Mouse (Mus musculus) liver, adult 2 months (tissue): ENCODE measurements around the gene Sh2d6.

Experiments used
- CTCF ChIP-seq: fragments of 200-500 bp; IDR thresholded peaks from 2 replicates; pipeline ENCODE4 v1.5.1; 2011; ENCODE audit warnings: low read depth, low read length, control low read depth
- POLR2A ChIP-seq: fragments of 200-500 bp; IDR thresholded peaks from 2 replicates; pipeline ENCODE4 v1.6.1; 2011; ENCODE audit warnings: low read length, control low read depth; ENCODE audit not compliant: insufficient read depth; ENCODE audit errors: extremely low read depth

DNA sequence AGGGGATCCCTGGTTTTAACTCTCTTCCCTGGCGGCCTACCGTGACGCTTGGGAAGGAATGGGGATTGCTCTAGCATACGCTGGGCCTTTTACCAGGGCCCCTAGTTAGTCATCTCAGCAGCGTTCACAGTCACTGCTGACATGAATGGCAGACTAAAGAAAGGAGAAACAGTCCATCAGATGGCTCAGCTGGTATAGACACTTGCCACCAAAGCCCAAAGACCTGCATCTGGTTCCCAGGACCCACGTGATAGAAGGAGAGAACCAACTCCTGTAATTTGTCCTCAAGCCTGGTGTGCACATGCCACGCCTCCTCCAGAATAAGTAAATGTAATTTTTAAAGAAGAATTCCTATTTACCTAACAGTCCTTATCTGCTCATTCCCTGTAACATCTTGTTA lies 23.9 kb upstream of the Sh2d6 start:
- TF ChIP-seq CTCF (no peak), POLR2A (no peak)
